Mouse (Mus musculus): ENCODE results near the gene Nxpe2. TPM values are rescaled to one million over a fixed set of nuclear protein-coding genes. Genes with fewer than 3 reads are reported as not detected.

Nxpe2 gene
- 0.48 and 0.50 TPM in 2 replicates for polyA plus RNA-seq (2015; fragmentation: Nextera tagmentation; extraction: Ambion mirVana)

DNA sequence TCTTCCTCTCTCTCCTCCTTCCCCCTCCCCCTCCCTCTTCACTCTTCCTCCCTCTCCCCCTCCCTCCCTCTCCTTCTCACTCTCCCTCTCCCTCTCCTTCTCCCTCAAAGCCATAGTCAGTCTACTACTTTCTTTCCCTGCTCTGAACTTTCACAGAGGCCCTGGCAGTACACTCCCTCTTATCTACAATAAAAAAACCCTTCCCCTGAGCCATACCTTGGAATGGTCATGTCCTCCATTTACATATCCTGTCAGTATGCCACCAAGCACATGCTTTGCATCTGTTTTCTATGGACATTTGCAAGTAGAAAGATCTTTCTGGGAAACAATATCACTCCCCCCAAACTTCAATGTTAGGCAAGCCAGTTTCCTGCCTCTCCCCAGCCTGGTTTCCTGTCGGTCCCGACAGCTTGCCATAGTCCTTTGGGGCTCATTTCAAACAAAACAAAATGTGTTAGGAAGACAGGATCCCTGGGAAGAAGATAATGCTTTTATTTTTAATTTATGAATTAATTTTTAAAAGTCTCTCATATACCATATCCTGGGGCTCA, at the start of gene Nxpe2:
Gene Nxpe2, minus strand, starts transcription at position 307 of the 551 bp plus-strand sequence.
- no peak within 1 kb of the TSS for H3K4me2 ChIP-seq (ENCODE audit: low read length)
- H3K9ac ChIP-seq (ENCODE audit: low read depth, low read length): no peak within 1 kb of the TSS
- no peaks in the 10 kb centered on the region for H3K4me1 ChIP-seq (ENCODE audit: control insufficient read depth, insufficient read depth, low read length)
- no peaks in the 10 kb centered on the region for H3K27me3 ChIP-seq (ENCODE audit: control insufficient read depth, insufficient read depth, low read depth, low read length)
- H3K9me3 ChIP-seq (replicated peaks; ENCODE audit: control insufficient read depth, low read length, poor library complexity, severe bottlenecking): no peaks in the 10 kb centered on the region
- H3K4me3 ChIP-seq (ENCODE audit: low read depth, low read length): no peak within 1 kb of the TSS
- H3K27ac ChIP-seq (ENCODE audit: low read length): no peak within 1 kb of the TSS
- 62% methylated on average over 2 of the region's 2 CpGs for WGBS
- no peaks in the 10 kb centered on the region for H3K36me3 ChIP-seq (ENCODE audit: control insufficient read depth, insufficient read depth, low read length)
- no peak for ATAC-seq

- no peak overlapping the region for H3K9ac ChIP-seq (ENCODE audit: low read depth, low read length)
- WGBS: 90% methylated on average over 3 of the region's 3 CpGs
- H3K36me3 ChIP-seq (ENCODE audit: control insufficient read depth, insufficient read depth, low read length): no peaks in the 10 kb centered on the region
- no peaks in the 10 kb centered on the region for H3K27me3 ChIP-seq (ENCODE audit: control insufficient read depth, insufficient read depth, low read depth, low read length)
- ATAC-seq: no peak
- H3K4me3 ChIP-seq (ENCODE audit: low read depth, low read length): no peak overlapping the region
- no peak overlapping the region for H3K27ac ChIP-seq (ENCODE audit: low read length)
- no peak overlapping the region for H3K4me2 ChIP-seq (ENCODE audit: low read length)
- no peaks in the 10 kb centered on the region for H3K9me3 ChIP-seq (replicated peaks; ENCODE audit: control insufficient read depth, low read length, poor library complexity, severe bottlenecking)
- no peaks in the 10 kb centered on the region for H3K4me1 ChIP-seq (ENCODE audit: control insufficient read depth, insufficient read depth, low read length)
Observed at GRCm38 (mm10) chr9:48389983-48390382, 36.7 kb upstream of the Nxpe2 start.

DNA sequence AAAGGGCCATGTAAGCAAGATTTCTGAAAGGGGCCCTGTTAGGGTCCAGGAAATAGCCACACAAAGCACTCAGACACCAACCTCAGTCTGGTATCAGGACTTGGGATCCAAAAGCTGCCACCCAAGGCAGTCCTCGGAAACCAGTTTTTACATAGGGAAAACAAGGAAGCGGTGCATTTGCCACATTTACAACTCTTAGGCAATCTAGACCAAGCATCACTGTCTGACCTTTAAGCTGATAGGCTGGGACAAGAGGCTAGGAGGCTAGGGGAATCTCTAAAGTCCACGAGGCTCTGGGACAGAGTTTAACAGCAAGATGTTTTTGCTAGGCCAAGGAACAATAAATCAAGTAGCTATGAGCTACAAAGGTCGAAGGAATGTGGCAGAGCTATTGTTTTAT, 35.2 kb upstream of the Nxpe2 start:
- Histone ChIP-seq H3K27me3 (ENCODE audit: control insufficient read depth, insufficient read depth, low read depth, low read length) (no peaks in the 10 kb centered on the region), H3K4me2 (ENCODE audit: low read length) (no peak overlapping the region), H3K9me3 (replicated peaks; ENCODE audit: control insufficient read depth, low read length, poor library complexity, severe bottlenecking) (no peaks in the 10 kb centered on the region), H3K27ac (ENCODE audit: low read length) (no peak overlapping the region), H3K4me3 (ENCODE audit: low read depth, low read length) (no peak overlapping the region), H3K36me3 (ENCODE audit: control insufficient read depth, insufficient read depth, low read length) (no peaks in the 10 kb centered on the region), H3K4me1 (ENCODE audit: control insufficient read depth, insufficient read depth, low read length) (no peaks in the 10 kb centered on the region), H3K9ac (ENCODE audit: low read depth, low read length) (no peak overlapping the region)
- 89% methylated on average over 4 of the region's 4 CpGs for WGBS
- no peak for ATAC-seq

GRCm38 (mm10) chr9:48374357-48374756, 21.1 kb upstream of the Nxpe2 start:
- no peak overlapping the region for H3K9ac ChIP-seq (ENCODE audit: low read depth, low read length)
- WGBS: 81% methylated on average over 2 of the region's 2 CpGs
- H3K27me3 ChIP-seq (ENCODE audit: control insufficient read depth, insufficient read depth, low read depth, low read length): no peaks in the 10 kb centered on the region
- no peak overlapping the region for H3K4me2 ChIP-seq (ENCODE audit: low read length)
- H3K36me3 ChIP-seq (ENCODE audit: control insufficient read depth, insufficient read depth, low read length): no peaks in the 10 kb centered on the region
- H3K9me3 ChIP-seq (replicated peaks; ENCODE audit: control insufficient read depth, low read length, poor library complexity, severe bottlenecking): no peaks in the 10 kb centered on the region
- H3K4me3 ChIP-seq (ENCODE audit: low read depth, low read length): no peak overlapping the region
- no peak overlapping the region for H3K27ac ChIP-seq (ENCODE audit: low read length)
- no peak for ATAC-seq
- H3K4me1 ChIP-seq (ENCODE audit: control insufficient read depth, insufficient read depth, low read length): no peaks in the 10 kb centered on the region

DNA sequence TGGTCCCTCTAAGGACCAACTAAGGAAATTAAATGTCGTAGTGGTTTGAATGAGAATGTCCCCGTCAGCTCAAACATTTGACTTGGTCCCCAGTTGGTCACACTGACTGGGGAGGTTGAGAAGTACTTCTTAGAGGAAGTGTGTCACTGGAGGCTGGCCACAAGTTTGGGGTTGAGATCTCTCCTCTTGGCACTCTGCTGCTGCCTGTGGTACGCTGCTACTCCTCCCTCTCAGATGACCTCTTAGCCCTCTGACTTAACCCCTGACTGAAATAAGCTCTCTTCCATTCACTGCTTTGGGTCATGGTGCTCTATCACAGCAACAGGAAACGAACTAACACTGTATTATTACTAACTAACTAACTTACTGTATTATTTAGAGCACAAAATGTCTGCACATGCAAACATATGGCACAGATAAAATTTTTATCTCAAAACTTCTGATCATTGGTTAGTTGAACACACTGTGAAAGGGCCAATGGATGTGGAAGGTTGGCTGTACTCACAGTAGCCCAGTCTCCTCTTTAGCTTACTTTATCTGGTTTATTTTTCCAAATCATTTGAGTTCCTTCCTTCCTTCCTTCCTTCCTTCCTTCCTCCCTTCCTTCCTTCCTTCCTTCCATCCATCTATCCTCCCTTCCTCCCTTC, 20.1 kb upstream of the Nxpe2 start:
- Histone ChIP-seq H3K4me3 (ENCODE audit: low read depth, low read length) (no peak overlapping the region), H3K27me3 (ENCODE audit: control insufficient read depth, insufficient read depth, low read depth, low read length) (no peaks in the 10 kb centered on the region), H3K36me3 (ENCODE audit: control insufficient read depth, insufficient read depth, low read length) (no peaks in the 10 kb centered on the region), H3K4me1 (ENCODE audit: control insufficient read depth, insufficient read depth, low read length) (no peaks in the 10 kb centered on the region), H3K9me3 (replicated peaks; ENCODE audit: control insufficient read depth, low read length, poor library complexity, severe bottlenecking) (no peaks in the 10 kb centered on the region), H3K27ac (ENCODE audit: low read length) (no peak overlapping the region), H3K9ac (ENCODE audit: low read depth, low read length) (no peak overlapping the region), H3K4me2 (ENCODE audit: low read length) (no peak overlapping the region)
- 72% methylated on average over 4 of the region's 4 CpGs for WGBS
- no peak for ATAC-seq

DNA sequence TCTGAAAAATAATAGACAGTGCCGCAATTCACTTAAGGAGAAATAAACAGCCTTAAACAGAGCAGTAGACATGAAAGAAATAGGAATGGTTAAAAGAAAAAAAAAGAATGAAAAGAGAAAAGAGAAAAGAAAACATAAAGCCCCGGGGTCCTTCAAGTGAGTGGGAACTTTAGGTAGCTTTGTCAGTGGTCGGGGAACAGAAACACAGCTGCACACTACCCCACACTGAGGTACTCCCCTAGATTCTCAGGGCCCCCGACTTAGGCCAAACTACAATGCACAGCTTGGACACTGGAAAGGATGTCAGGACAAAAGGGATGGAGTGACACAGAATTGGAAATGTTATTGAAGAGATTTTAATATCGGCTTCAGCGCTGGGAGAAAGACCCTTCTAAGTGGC, 9.5 kb upstream of the Nxpe2 start:
- Histone ChIP-seq H3K4me3 (ENCODE audit: low read depth, low read length) (no peak overlapping the region), H3K9ac (ENCODE audit: low read depth, low read length) (no peak overlapping the region), H3K9me3 (replicated peaks; ENCODE audit: control insufficient read depth, low read length, poor library complexity, severe bottlenecking) (no peaks in the 10 kb centered on the region), H3K4me2 (ENCODE audit: low read length) (no peak overlapping the region), H3K27ac (ENCODE audit: low read length) (no peak overlapping the region), H3K4me1 (ENCODE audit: control insufficient read depth, insufficient read depth, low read length) (peaks cover 3% of the 10 kb centered on the region; the same call in 1 of the 2 replicates), H3K36me3 (ENCODE audit: control insufficient read depth, insufficient read depth, low read length) (no peaks in the 10 kb centered on the region), H3K27me3 (ENCODE audit: control insufficient read depth, insufficient read depth, low read depth, low read length) (no peaks in the 10 kb centered on the region)
- ATAC-seq: no peak
- 81% methylated on average over 6 of the region's 6 CpGs for WGBS

DNA sequence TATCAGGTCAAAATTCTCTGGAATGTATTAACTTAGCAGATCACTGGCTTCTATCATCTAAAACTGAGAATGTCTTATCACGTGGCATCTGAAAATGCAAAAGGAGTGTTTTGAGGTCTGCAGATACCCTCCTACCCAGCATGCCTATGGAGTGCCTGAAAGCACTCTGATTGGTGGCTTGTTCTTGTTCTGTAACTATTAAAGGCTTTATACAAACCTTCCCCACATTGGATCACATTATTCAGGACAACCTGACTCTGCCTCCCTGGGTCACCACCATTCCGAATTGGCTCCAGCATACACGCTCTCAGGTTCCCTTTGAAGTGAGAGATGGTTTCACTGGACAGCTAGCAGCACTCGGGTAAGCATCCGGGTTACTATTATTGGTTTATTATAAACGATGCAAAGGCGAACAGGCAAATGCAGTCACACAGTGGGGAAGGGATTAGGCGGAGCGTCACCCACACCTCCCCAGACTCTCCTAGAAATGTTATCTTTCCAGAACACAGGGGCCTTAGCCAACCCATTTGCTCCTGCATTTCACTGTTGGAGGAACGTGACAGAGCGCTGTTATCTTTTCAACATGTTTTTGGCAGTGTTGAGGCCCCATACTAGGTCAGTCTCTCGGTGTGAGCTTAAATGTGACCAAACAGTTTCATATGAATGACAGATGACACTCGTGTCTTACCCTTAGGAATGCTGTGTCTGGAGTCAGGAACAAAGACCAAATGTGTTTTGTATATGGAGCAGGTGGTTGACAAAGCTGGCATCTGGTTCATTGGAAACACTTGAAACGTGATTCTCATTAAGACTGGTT, 8.8 kb upstream of the Nxpe2 start:
- no peak for ATAC-seq
- 60% methylated on average over 14 of the region's 14 CpGs for WGBS
- Histone ChIP-seq H3K4me2 (ENCODE audit: low read length) (no peak overlapping the region), H3K27ac (ENCODE audit: low read length) (no peak overlapping the region), H3K9me3 (replicated peaks; ENCODE audit: control insufficient read depth, low read length, poor library complexity, severe bottlenecking) (no peaks in the 10 kb centered on the region), H3K27me3 (ENCODE audit: control insufficient read depth, insufficient read depth, low read depth, low read length) (no peaks in the 10 kb centered on the region), H3K36me3 (ENCODE audit: control insufficient read depth, insufficient read depth, low read length) (no peaks in the 10 kb centered on the region), H3K4me1 (ENCODE audit: control insufficient read depth, insufficient read depth, low read length) (peaks cover 3% of the 10 kb centered on the region; the same call in 1 of the 2 replicates), H3K9ac (ENCODE audit: low read depth, low read length) (no peak overlapping the region), H3K4me3 (ENCODE audit: low read depth, low read length) (no peak overlapping the region)

DNA sequence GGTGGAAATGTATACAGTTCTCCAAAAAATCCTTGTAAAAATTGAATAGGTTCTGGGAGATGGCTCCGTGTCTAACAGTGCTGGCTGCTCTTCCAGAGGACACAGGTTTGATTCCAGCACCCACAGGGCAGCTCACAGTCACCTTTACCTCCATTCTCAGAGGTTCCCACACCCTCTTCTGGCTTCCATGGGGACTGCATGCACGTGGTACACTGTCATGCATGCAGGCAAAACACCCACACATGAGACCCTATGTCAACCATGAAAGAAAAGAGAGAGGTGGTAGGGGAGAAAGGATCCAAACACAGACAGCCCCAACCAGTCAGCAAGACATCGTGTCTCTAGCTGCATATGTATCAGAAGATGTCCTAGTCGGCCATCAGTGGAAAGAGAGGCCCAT, 7.6 kb upstream of the Nxpe2 start:
- no peak overlapping the region for H3K4me3 ChIP-seq (ENCODE audit: low read depth, low read length)
- peaks cover 3% of the 10 kb centered on the region; the same call in 1 of the 2 replicates for H3K4me1 ChIP-seq (ENCODE audit: control insufficient read depth, insufficient read depth, low read length)
- no peaks in the 10 kb centered on the region for H3K36me3 ChIP-seq (ENCODE audit: control insufficient read depth, insufficient read depth, low read length)
- no peak overlapping the region for H3K27ac ChIP-seq (ENCODE audit: low read length)
- no peak for ATAC-seq
- 72% methylated on average over 4 of the region's 4 CpGs for WGBS
- H3K9me3 ChIP-seq (replicated peaks; ENCODE audit: control insufficient read depth, low read length, poor library complexity, severe bottlenecking): no peaks in the 10 kb centered on the region
- no peaks in the 10 kb centered on the region for H3K27me3 ChIP-seq (ENCODE audit: control insufficient read depth, insufficient read depth, low read depth, low read length)
- H3K9ac ChIP-seq (ENCODE audit: low read depth, low read length): no peak overlapping the region
- H3K4me2 ChIP-seq (ENCODE audit: low read length): no peak overlapping the region

DNA sequence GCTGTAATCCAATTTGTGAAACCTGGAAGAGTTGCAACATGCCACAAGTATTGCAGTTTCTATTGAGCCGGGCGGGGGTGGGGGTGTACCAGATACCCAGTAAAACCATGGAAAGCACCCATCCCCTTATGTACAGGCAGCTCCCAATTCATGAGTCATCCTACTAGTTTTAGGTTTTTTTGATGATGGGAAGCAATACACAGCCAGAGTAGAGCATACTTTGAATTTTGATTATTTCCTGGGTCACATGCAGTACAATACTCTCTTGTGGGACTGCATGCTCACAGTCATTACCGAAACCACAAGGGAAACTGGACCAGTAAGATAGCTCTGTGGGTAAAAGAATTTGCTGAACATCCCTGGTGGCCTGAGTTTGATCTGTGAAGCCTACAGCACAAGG, 3.8 kb upstream of the Nxpe2 start:
- 88% methylated on average over 3 of the region's 3 CpGs for WGBS
- no peaks in the 10 kb centered on the region for H3K36me3 ChIP-seq (ENCODE audit: control insufficient read depth, insufficient read depth, low read length)
- no peak overlapping the region for H3K27ac ChIP-seq (ENCODE audit: low read length)
- no peaks in the 10 kb centered on the region for H3K27me3 ChIP-seq (ENCODE audit: control insufficient read depth, insufficient read depth, low read depth, low read length)
- no peaks in the 10 kb centered on the region for H3K9me3 ChIP-seq (replicated peaks; ENCODE audit: control insufficient read depth, low read length, poor library complexity, severe bottlenecking)
- no peak overlapping the region for H3K4me3 ChIP-seq (ENCODE audit: low read depth, low read length)
- H3K9ac ChIP-seq (ENCODE audit: low read depth, low read length): no peak overlapping the region
- ATAC-seq: no peak
- H3K4me1 ChIP-seq (ENCODE audit: control insufficient read depth, insufficient read depth, low read length): peaks cover under 1% of the 10 kb centered on the region; the same call in 1 of the 2 replicates
- no peak overlapping the region for H3K4me2 ChIP-seq (ENCODE audit: low read length)

Data from midbrain, embryonic 16.5 days (tissue).